Comparison of ENCODE assay signal across 9 mouse cellular contexts in the genomic region with DNA sequence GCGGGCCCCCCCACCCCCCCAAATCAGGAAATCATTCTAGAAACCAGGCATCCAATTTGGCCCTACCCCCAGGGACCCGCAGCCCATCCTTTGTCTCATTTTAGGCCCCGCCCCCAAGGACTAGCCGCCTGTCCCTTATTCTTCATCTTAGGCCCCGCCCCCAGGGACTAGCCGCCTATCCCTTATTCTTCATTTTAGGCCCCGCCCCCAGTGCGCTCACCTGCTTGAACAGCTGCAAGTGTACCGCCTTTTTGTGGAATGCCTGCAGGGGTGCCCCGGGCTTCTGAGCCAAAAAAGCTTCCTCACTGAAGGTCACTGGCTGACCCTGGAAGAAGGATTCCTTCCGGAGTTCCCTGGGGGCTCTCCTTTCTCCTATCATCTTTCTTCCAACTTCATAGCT. TPM values are rescaled to one million over a fixed set of nuclear protein-coding genes. Genes with fewer than 3 reads are reported as not detected.
DNase-seq lines count a peak whose midpoint lies in the region; ATAC-seq lines count a peak whose summit lies in the region.
"Had no signal": no experiment of that assay in that cellular context is flagged by ENCODE, and none has a peak within 500 bp of the region (broad histone marks: within the 10 kb centered on the region; RNA-seq: fewer than 3 reads in every experiment).

No protein-coding gene starts in this region.

- no peak overlapping the region for H3K27ac ChIP-seq in forebrain, embryonic 13.5 days
- H3K27ac ChIP-seq in midbrain, embryonic 11.5 days (ENCODE audit: low read depth, low read length): no peak overlapping the region

- peak overlapping the region; percentile 29 for H3K4me3 ChIP-seq in forebrain, embryonic 13.5 days
- H3K4me3 ChIP-seq in midbrain, embryonic 11.5 days (ENCODE audit: low read depth, low read length): 0 out of 2 replicates have a peak overlapping the region, but pooled peaks have one; percentile 9

- DNase-seq in WW6 (ENCODE audit: low read depth, low spot score): peak; percentile 91
- DNase-seq in kidney, postnatal 10 days: peak; percentile 64
- DNase-seq in midbrain, embryonic 11.5 days (ENCODE audit: low spot score, missing footprints): peak; percentile 88
- no peak for DNase-seq in cerebellum, adult 18-20 months
- no peak for DNase-seq in urinary bladder, postnatal 10 days (ENCODE audit: low spot score)
- no peak for DNase-seq in right cerebral cortex, postnatal 14 days
- DNase-seq in natural killer cell, adult 2 months (ENCODE audit: low spot score in 2 of 2): no peak

- peak overlapping the region; percentile 49 for H3K4me2 ChIP-seq in forebrain, embryonic 13.5 days
- H3K4me2 ChIP-seq in midbrain, embryonic 11.5 days: peak overlapping the region; percentile 28

- no peaks in the 10 kb centered on the region for H3K27me3 ChIP-seq in forebrain, embryonic 13.5 days
- H3K27me3 ChIP-seq in midbrain, embryonic 11.5 days (ENCODE audit: control insufficient read depth, insufficient read depth, low read length): no peaks in the 10 kb centered on the region; the same call in 1 of the 2 replicates

- no peaks in the 10 kb centered on the region for H3K9me3 ChIP-seq in forebrain, embryonic 13.5 days (replicated peaks)
- no peaks in the 10 kb centered on the region for H3K9me3 ChIP-seq in midbrain, embryonic 11.5 days (ENCODE audit: control insufficient read depth, low read length)

- 2% methylated on average over 11 of the region's 11 CpGs for WGBS in forebrain, embryonic 13.5 days
- WGBS in midbrain, embryonic 11.5 days: 4% methylated on average over 11 of the region's 11 CpGs

- no peaks in the 10 kb centered on the region for H3K36me3 ChIP-seq in forebrain, embryonic 13.5 days (ENCODE audit: poor library complexity, severe bottlenecking)
- H3K36me3 ChIP-seq in midbrain, embryonic 11.5 days (ENCODE audit: control insufficient read depth, insufficient read depth, low read length): no peaks in the 10 kb centered on the region

- H3K4me1 ChIP-seq in forebrain, embryonic 13.5 days: peaks cover 8% of the 10 kb centered on the region; the same call in 1 of the 2 replicates
- no peaks in the 10 kb centered on the region; the same call in 1 of the 2 replicates for H3K4me1 ChIP-seq in midbrain, embryonic 11.5 days (ENCODE audit: control insufficient read depth, insufficient read depth, low read length)

- peak; percentile 52 for ATAC-seq in forebrain, embryonic 13.5 days
- peak; percentile 71 for ATAC-seq in midbrain, embryonic 11.5 days (ENCODE audit: low FRiP score)

- H3K9ac ChIP-seq in forebrain, embryonic 13.5 days: no peak overlapping the region
- H3K9ac ChIP-seq in midbrain, embryonic 11.5 days (ENCODE audit: low read length): no peak overlapping the region; the same call in 1 of the 2 replicates

RNA-seq across cellular contexts. Expression of a gene that starts 7.6 kb away (rescaled TPM):
- polyA plus RNA-seq in forebrain, embryonic 13.5 days (2015; fragmentation: Nextera tagmentation; extraction: Ambion mirVana): 4.7 and 4.8 TPM in 2 replicates
- 2.2 and 2.7 TPM in 2 replicates for polyA plus RNA-seq in midbrain, embryonic 11.5 days (2014; fragmentation: Nextera tagmentation; extraction: Ambion mirVana)

RNA-seq across cellular contexts. Expression of a gene that starts 11.0 kb away (rescaled TPM):
- 18.8 and 21.6 TPM in 2 replicates for polyA plus RNA-seq in forebrain, embryonic 13.5 days (2015; fragmentation: Nextera tagmentation; extraction: Ambion mirVana)
- polyA plus RNA-seq in midbrain, embryonic 11.5 days (2014; fragmentation: Nextera tagmentation; extraction: Ambion mirVana): 14.2 and 16.5 TPM in 2 replicates

RNA-seq across cellular contexts. Expression of a gene that starts 11.8 kb away (rescaled TPM):
- polyA plus RNA-seq in forebrain, embryonic 13.5 days (2015; fragmentation: Nextera tagmentation; extraction: Ambion mirVana): 0.68 and 2.1 TPM in 2 replicates
- 0.80 and 1.2 TPM in 2 replicates for polyA plus RNA-seq in midbrain, embryonic 11.5 days (2014; fragmentation: Nextera tagmentation; extraction: Ambion mirVana)

RNA-seq across cellular contexts. Expression of a gene that starts 16.9 kb away (rescaled TPM):
- 148 and 161 TPM in 2 replicates for polyA plus RNA-seq in forebrain, embryonic 13.5 days (2015; fragmentation: Nextera tagmentation; extraction: Ambion mirVana)
- 167 and 171 TPM in 2 replicates for polyA plus RNA-seq in midbrain, embryonic 11.5 days (2014; fragmentation: Nextera tagmentation; extraction: Ambion mirVana)

RNA-seq across cellular contexts. Expression of a gene that starts 29.2 kb away (rescaled TPM):
- not detected in 2 replicates for polyA plus RNA-seq in forebrain, embryonic 13.5 days (2015; fragmentation: Nextera tagmentation; extraction: Ambion mirVana)
- not detected in 2 replicates for polyA plus RNA-seq in midbrain, embryonic 11.5 days (2014; fragmentation: Nextera tagmentation; extraction: Ambion mirVana)
- polyA plus RNA-seq: large intestine, adult 2 months had no signal

Comparison
In these comparisons a context has a peak if more than half of its experiments do, and no peak if none do; other contexts are left out.
1. DNase-seq: peak in WW6 (single experiment), kidney, postnatal 10 days (single experiment) and midbrain, embryonic 11.5 days (single experiment); none in cerebellum, adult 18-20 months (0 of 2), urinary bladder, postnatal 10 days (single experiment), right cerebral cortex, postnatal 14 days (single experiment) and natural killer cell, adult 2 months (0 of 2).